Mouse (Mus musculus) ES-Bruce4 (cell line): Measurements from ENCODE around the gene Treml1. TPM values are rescaled to one million over a fixed set of nuclear protein-coding genes. Genes with fewer than 3 reads are reported as not detected.
A peak's percentile ranks its signal among the peaks of the same experiment; 100 is the strongest.

ENCODE experiments used
- H3K27ac ChIP-seq: 2 replicates; pipeline ENCODE4 v1.5.1; 2012; ENCODE audit warnings: low read length, inconsistent platforms; ENCODE audit not compliant: insufficient read depth
- H3K27me3 ChIP-seq: 2 replicates; pipeline ENCODE4 v1.6.1; 2012; ENCODE audit warnings: mild to moderate bottlenecking, low read length, inconsistent platforms; ENCODE audit not compliant: control insufficient read depth, poor library complexity, insufficient read depth, severe bottlenecking
- H3K36me3 ChIP-seq: 2 replicates; pipeline ENCODE4 v1.6.1; 2012; ENCODE audit warnings: inconsistent platforms, mild to moderate bottlenecking, low read length, moderate library complexity; ENCODE audit not compliant: control insufficient read depth, poor library complexity, insufficient read depth, severe bottlenecking
- H3K4me1 ChIP-seq: one replicate; pipeline ENCODE4 v1.8.1; 2011; ENCODE audit warnings: low read length; ENCODE audit not compliant: control insufficient read depth, insufficient read depth
- H3K4me3 ChIP-seq: 2 replicates; pipeline ENCODE4 v1.5.1; 2011; ENCODE audit warnings: low read depth, mild to moderate bottlenecking, low read length
- H3K9ac ChIP-seq: 2 replicates; pipeline ENCODE4 v1.6.1; 2012; ENCODE audit warnings: low read depth, mild to moderate bottlenecking, inconsistent platforms; ENCODE audit not compliant: poor library complexity, severe bottlenecking
- H3K9me3 ChIP-seq: replicated peaks from 2 replicates; pipeline ENCODE4 v1.6.1; 2012; ENCODE audit warnings: mild to moderate bottlenecking, low read length, inconsistent platforms; ENCODE audit not compliant: control insufficient read depth, poor library complexity, insufficient read depth, severe bottlenecking
- CTCF ChIP-seq: IDR thresholded peaks from one replicate; pipeline ENCODE4 v1.8.1; 2011; ENCODE audit warnings: low read depth, low read length
- EP300 ChIP-seq: IDR thresholded peaks from 2 replicates; pipeline ENCODE4 v1.6.1; 2011; ENCODE audit warnings: low read depth, low read length; ENCODE audit not compliant: insufficient read depth
- POLR2A ChIP-seq: IDR thresholded peaks from one replicate; pipeline ENCODE4 v1.8.1; 2011; ENCODE audit warnings: low read length; ENCODE audit not compliant: insufficient read depth
- polyA plus RNA-seq: library from polyadenylated mRNA; stranded (reverse); fragments of >200 nt; gene quantifications from 2 replicates; pipeline ENCODE4 v1.2.4, GENCODE M21; 2011; ENCODE audit warnings: low read depth; ENCODE audit not compliant: missing spikeins, insufficient read depth, insufficient read length

Gene Treml1
- polyA plus RNA-seq, 1 experiment = not detected

- H3K9ac ChIP-seq = no peak overlapping the region
- H3K36me3 ChIP-seq = no peaks in the 10 kb centered on the region
- TF ChIP-seq CTCF (peak; percentile 96), POLR2A (no peak), EP300 (0 out of 2 replicates have a peak, but pooled peaks have one; percentile 27)
- no peak overlapping the region for H3K4me3 ChIP-seq
- no peaks in the 10 kb centered on the region for H3K4me1 ChIP-seq
- H3K27ac ChIP-seq = no peak overlapping the region
- no peaks in the 10 kb centered on the region for H3K27me3 ChIP-seq
- H3K9me3 ChIP-seq = no peaks in the 10 kb centered on the region
Measured at GRCm38 (mm10) chr17:48336857-48337256, 22.9 kb upstream of the Treml1 start.

GRCm38 (mm10) chr17:48340267-48340666 lies 19.4 kb upstream of the Treml1 start:
- no peaks in the 10 kb centered on the region for H3K4me1 ChIP-seq
- no peak for TF ChIP-seq EP300
- no peak for TF ChIP-seq CTCF
- TF ChIP-seq POLR2A = no peak
- no peaks in the 10 kb centered on the region for H3K36me3 ChIP-seq
- H3K4me3 ChIP-seq = no peak overlapping the region
- H3K27ac ChIP-seq = no peak overlapping the region
- H3K9me3 ChIP-seq = no peaks in the 10 kb centered on the region
- no peaks in the 10 kb centered on the region for H3K27me3 ChIP-seq
- no peak overlapping the region for H3K9ac ChIP-seq

GRCm38 (mm10) chr17:48341947-48342346 lies 17.8 kb upstream of the Treml1 start:
- no peaks in the 10 kb centered on the region for H3K4me1 ChIP-seq
- no peaks in the 10 kb centered on the region for H3K36me3 ChIP-seq
- H3K27ac ChIP-seq = no peak overlapping the region
- no peaks in the 10 kb centered on the region for H3K27me3 ChIP-seq
- no peak overlapping the region for H3K9ac ChIP-seq
- no peak for TF ChIP-seq POLR2A
- H3K4me3 ChIP-seq = no peak overlapping the region
- H3K9me3 ChIP-seq = no peaks in the 10 kb centered on the region

- no peaks in the 10 kb centered on the region for H3K9me3 ChIP-seq
- no peak overlapping the region for H3K4me3 ChIP-seq
- H3K36me3 ChIP-seq = no peaks in the 10 kb centered on the region
- H3K27ac ChIP-seq = no peak overlapping the region
- H3K27me3 ChIP-seq = no peaks in the 10 kb centered on the region
- H3K9ac ChIP-seq = no peak overlapping the region
- H3K4me1 ChIP-seq = no peaks in the 10 kb centered on the region
- no peak for TF ChIP-seq POLR2A
- no peak for TF ChIP-seq CTCF
- TF ChIP-seq EP300 = no peak
Measured at GRCm38 (mm10) chr17:48343065-48343464, 16.7 kb upstream of the Treml1 start.

- no peaks in the 10 kb centered on the region for H3K27me3 ChIP-seq
- H3K4me3 ChIP-seq = no peak overlapping the region
- no peak overlapping the region for H3K27ac ChIP-seq
- H3K9ac ChIP-seq = no peak overlapping the region
- TF ChIP-seq EP300 (no peak), POLR2A (no peak), CTCF (no peak)
- H3K36me3 ChIP-seq = no peaks in the 10 kb centered on the region
- H3K9me3 ChIP-seq = no peaks in the 10 kb centered on the region
- H3K4me1 ChIP-seq = peaks cover 4% of the 10 kb centered on the region
Measured at GRCm38 (mm10) chr17:48345824-48346223, 13.9 kb upstream of the Treml1 start.

GRCm38 (mm10) chr17:48346231-48346630 lies 13.5 kb upstream of the Treml1 start, which contains the start of gene Trem2:
TSS of gene Trem2 (plus strand) at chr17:48346401.
- TF ChIP-seq POLR2A = no peak
- TF ChIP-seq CTCF = no peak
- TF ChIP-seq EP300 = no peak
- H3K27ac ChIP-seq = no peak within 1 kb of the TSS

More at GRCm38 (mm10) chr17:48346231-48346630, 13.5 kb upstream of the Treml1 start, which contains the start of gene Trem2:
- Histone ChIP-seq H3K9me3 (no peaks in the 10 kb centered on the region), H3K36me3 (no peaks in the 10 kb centered on the region), H3K4me3 (no peak within 1 kb of the TSS), H3K9ac (no peak within 1 kb of the TSS), H3K27me3 (no peaks in the 10 kb centered on the region), H3K4me1 (peaks cover 7% of the 10 kb centered on the region)
